Mouse (Mus musculus) monocyte, adult 5-6 weeks (primary cell): ENCODE data around the gene Zfp967. TPM values are rescaled to one million over a fixed set of nuclear protein-coding genes. Genes with fewer than 3 reads are reported as not detected.
"Not testable (repeated sequence)": the region's sequence is repeated elsewhere in the genome, so short reads cannot be mapped to it uniquely, and the experiment has no call there.

ENCODE experiments used
- ATAC-seq: fragments of 153-309, 156-312 bp; replicated peaks from 2 replicates; pipeline ENCODE4 v1.8.0; 2017; ENCODE audit warnings: mild to moderate bottlenecking; ENCODE audit not compliant: low TSS enrichment, insufficient number of reproducible peaks, severe bottlenecking, poor library complexity, low FRiP score
- total RNA-seq: library from RNA; stranded (forward); fragments of 200-1000, 200-491, 200-594 nt; gene quantifications from 3 replicates; pipeline ENCODE4 v1.2.3, GENCODE M21; 2017

Zfp967 gene
- total RNA-seq = not detected in 3 replicates

DNA sequence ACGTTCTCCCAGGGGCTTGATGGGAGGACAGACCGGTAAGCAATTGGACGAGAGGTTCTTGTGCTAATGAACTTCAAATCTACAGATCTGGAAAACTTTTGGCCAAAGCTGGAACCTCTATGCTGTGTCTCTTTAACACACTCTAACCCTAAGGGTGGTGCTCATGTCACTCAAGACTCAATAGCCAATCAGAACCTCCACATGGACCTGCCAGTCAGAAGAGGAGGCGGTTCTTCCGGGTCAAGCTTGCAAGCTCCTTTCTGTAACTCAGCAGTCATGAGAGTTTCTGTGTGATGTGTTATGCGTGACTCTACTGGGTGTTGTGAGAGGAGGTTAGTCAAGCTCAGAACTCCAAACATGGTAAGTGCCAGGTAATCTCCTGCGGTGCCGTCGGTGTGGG lies at the start of gene Zfp967:
TSS of gene Zfp967 (plus strand) at position 301 of the 400 bp plus-strand sequence.
- ATAC-seq = not testable (repeated sequence)

DNA sequence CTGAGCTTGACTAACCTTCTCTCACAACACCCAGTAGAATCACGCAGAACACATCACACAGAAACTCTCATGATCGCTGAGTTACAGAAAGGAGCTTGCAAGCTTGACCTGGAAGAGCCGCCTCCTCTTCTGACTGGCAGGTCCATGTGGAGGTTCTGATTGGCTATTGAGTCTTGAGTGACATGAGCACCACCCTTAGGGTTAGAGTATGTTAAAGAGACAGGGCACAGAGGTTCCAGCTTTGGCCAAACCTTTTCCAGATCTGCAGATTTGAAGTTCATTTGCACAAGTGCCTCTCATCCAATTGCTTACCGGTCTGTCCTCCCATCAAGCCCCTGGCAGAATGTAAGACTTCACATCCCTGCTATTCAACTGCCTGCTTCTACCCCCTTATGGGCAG lies 34.2 kb upstream of the Zfp967 start, which contains the start of gene Gm14434:
TSS of gene Gm14434 (minus strand) at position 101 of the 400 bp plus-strand sequence.
- not testable (repeated sequence) for ATAC-seq

Other genes starting within 250 kb of the Zfp967 start
- not detected in 3 replicates for gene Gm11009, start 201.6 kb upstream of the Zfp967 start, total RNA-seq
- gene Gm14435, start 97.5 kb upstream of the Zfp967 start, total RNA-seq = 1.7 TPM in 1 of 3 replicates, not detected in the others
- gene Gm14434, start 34.3 kb upstream of the Zfp967 start, total RNA-seq = not detected in 3 replicates
- 3.6 to 12.4 TPM (median 7.7 TPM) in 3 replicates for gene Gm14308, start 115.3 kb downstream of the Zfp967 start, total RNA-seq
- gene Zfp973, start 149.5 kb downstream of the Zfp967 start, total RNA-seq = 9.1 to 23.2 TPM (median 15.1 TPM) in 3 replicates
- 1.1 to 14.1 TPM (median 1.4 TPM) in 3 replicates for gene Gm14305, start 187.3 kb downstream of the Zfp967 start, total RNA-seq